Mouse (Mus musculus) testis, adult 2 months (tissue): ENCODE measurements around the gene Tspan6. TPM values are rescaled to one million over a fixed set of nuclear protein-coding genes. Genes with fewer than 3 reads are reported as not detected.

ENCODE experiments used
- H3K27ac ChIP-seq: fragments of 200-500 bp; 2 replicates; pipeline ENCODE4 v1.5.1; 2012; ENCODE audit warnings: low read depth, low read length; ENCODE audit not compliant: control insufficient read depth, insufficient read depth
- H3K27me3 ChIP-seq: fragments of 200-500 bp; 2 replicates; pipeline ENCODE4 v1.6.1; 2012; ENCODE audit warnings: mild to moderate bottlenecking, low read length, moderate library complexity; ENCODE audit not compliant: control insufficient read depth, insufficient read depth
- H3K36me3 ChIP-seq: fragments of 200-500 bp; 2 replicates; pipeline ENCODE4 v1.6.1; 2012; ENCODE audit warnings: mild to moderate bottlenecking, low read length; ENCODE audit not compliant: control insufficient read depth, insufficient read depth
- H3K4me1 ChIP-seq: fragments of 200-500 bp; 2 replicates; pipeline ENCODE4 v1.6.1; 2012; ENCODE audit warnings: low read length; ENCODE audit not compliant: control insufficient read depth, insufficient read depth
- H3K4me3 ChIP-seq: fragments of 200-500 bp; 2 replicates; pipeline ENCODE4 v1.5.1; 2012; ENCODE audit warnings: low read depth, mild to moderate bottlenecking, low read length, moderate library complexity, mixed read lengths; ENCODE audit not compliant: control insufficient read depth
- CTCF ChIP-seq: fragments of 200-500 bp; IDR thresholded peaks from 2 replicates; pipeline ENCODE4 v1.5.1; 2012; ENCODE audit warnings: low read depth, mild to moderate bottlenecking, inconsistent platforms, low read length, moderate library complexity; ENCODE audit not compliant: control insufficient read depth, insufficient read depth, insufficient replicate concordance
- POLR2A ChIP-seq: fragments of 200-500 bp; IDR thresholded peaks from 2 replicates; pipeline ENCODE4 v1.6.1; 2012; ENCODE audit warnings: low read depth, mild to moderate bottlenecking, inconsistent platforms, low read length, moderate library complexity; ENCODE audit not compliant: control insufficient read depth
- polyA plus RNA-seq: library from polyadenylated mRNA; depleted of rRNA; stranded (reverse); fragments of >200 nt; gene quantifications from 2 replicates; pipeline ENCODE4 v1.2.3, GENCODE M21; 2012; rRNA removed

Tspan6 gene
- 72.3 and 125 TPM in 2 replicates for polyA plus RNA-seq

DNA sequence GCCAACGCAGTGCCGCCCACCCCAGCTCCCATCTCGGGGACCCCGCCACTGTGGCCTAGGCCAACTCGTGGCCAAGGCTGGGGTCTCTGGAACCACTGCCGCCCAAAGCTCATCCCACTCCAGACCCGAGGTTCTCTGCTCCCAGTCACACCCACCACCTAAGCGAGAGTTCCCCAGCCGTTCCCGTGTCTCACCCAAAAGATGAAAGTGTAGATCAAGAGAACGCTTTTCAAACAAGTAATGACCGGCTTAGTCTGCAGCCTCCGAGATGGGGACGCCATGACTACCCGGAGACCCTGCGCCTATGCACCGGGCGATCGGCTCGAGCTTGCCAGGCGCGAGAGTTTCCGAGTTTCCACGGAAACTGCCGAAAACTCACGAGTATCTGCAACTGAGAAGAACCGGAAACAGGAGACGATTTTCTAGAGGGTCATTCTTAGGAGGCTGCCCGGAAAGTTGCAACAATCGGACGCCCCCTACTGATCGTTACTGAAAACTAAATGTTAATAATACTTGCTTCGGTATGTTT, at the start of gene Tspan6:
Gene Tspan6, minus strand, starts transcription at position 416 of the 529 bp plus-strand sequence.
- no peaks in the 10 kb centered on the region for H3K36me3 ChIP-seq
- H3K27me3 ChIP-seq, result no peaks in the 10 kb centered on the region
- TF ChIP-seq POLR2A, result no peak
- TF ChIP-seq CTCF, result no peak
- H3K4me1 ChIP-seq, result peaks cover 2% of the 10 kb centered on the region; the same call in 1 of the 2 replicates
- H3K27ac ChIP-seq, result no peak within 1 kb of the TSS
- peak within 1 kb of the TSS; percentile 90 for H3K4me3 ChIP-seq

DNA sequence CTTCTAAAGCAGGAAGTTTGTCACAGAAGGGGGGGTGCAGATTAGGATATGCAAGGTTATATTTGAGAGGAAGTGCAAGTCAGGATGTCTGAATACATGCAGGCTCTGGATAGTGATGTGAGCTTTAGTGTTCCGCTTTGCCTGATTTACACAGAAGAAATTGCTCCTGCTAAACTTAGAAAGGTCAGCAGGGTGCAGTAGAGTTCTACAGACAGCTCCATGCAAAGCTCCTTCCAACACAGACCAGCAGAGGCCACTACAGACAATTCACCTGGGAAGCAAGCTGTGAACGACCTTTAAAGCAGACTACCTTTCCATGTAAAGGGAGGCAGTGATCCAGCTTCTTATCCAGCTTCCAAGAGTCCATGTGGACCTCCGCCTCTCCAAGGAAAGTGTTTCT, 49.2 kb upstream of the Tspan6 start:
- Histone ChIP-seq H3K27me3 (no peaks in the 10 kb centered on the region), H3K36me3 (no peaks in the 10 kb centered on the region)
- no peak for TF ChIP-seq CTCF
- TF ChIP-seq POLR2A, result no peak

GRCm38 (mm10) chrX:133939561-133939960, 41.3 kb upstream of the Tspan6 start:
- TF ChIP-seq POLR2A, result no peak
- no peak for TF ChIP-seq CTCF
- Histone ChIP-seq H3K36me3 (no peaks in the 10 kb centered on the region), H3K27me3 (no peaks in the 10 kb centered on the region), H3K4me3 (no peak overlapping the region), H3K27ac (no peak overlapping the region), H3K4me1 (no peaks in the 10 kb centered on the region)

More for the DNA sequence above, 49.2 kb upstream of the Tspan6 start:
- Histone ChIP-seq H3K27ac (no peak overlapping the region), H3K4me3 (no peak overlapping the region), H3K4me1 (no peaks in the 10 kb centered on the region)

DNA sequence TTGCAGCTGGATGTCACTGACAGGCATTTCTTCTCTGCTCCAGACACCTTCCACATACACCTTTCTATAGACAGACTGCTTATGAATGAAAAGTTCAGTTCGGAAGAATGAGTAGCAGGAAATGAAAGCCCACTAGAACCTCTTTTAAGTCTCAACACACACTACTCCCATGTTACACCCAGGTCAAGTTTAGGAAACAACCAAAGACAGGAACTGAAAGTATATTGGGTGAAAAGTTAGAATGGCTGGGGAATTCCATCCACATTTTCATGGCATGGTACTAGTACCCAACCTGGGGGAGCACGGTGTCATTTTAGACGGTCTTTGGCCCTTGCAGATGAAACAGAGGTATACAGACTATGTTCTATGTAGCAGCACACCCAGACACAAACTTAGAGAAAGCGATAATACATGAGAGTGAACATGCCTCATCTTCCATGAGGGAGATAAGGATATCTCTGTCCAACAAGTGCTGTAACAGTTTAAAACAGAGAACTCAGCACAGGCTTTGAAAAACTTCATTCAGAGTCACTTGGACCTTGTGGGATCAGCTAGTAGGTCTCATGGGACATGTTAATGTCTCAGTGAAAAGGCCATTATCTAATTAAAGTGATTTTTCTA, 38.5 kb upstream of the Tspan6 start:
- TF ChIP-seq POLR2A, result no peak
- TF ChIP-seq CTCF, result no peak
- H3K36me3 ChIP-seq, result no peaks in the 10 kb centered on the region
- no peak overlapping the region for H3K4me3 ChIP-seq
- H3K27ac ChIP-seq, result no peak overlapping the region
- no peaks in the 10 kb centered on the region for H3K4me1 ChIP-seq
- H3K27me3 ChIP-seq, result no peaks in the 10 kb centered on the region

GRCm38 (mm10) chrX:133931302-133932013, 33.2 kb upstream of the Tspan6 start:
- TF ChIP-seq CTCF, result no peak
- no peak for TF ChIP-seq POLR2A
- H3K4me1 ChIP-seq, result no peaks in the 10 kb centered on the region
- no peaks in the 10 kb centered on the region for H3K27me3 ChIP-seq
- no peak overlapping the region for H3K4me3 ChIP-seq
- H3K36me3 ChIP-seq, result no peaks in the 10 kb centered on the region
- no peak overlapping the region for H3K27ac ChIP-seq

GRCm38 (mm10) chrX:133926760-133927159, 28.5 kb upstream of the Tspan6 start:
- H3K27me3 ChIP-seq, result no peaks in the 10 kb centered on the region
- H3K4me3 ChIP-seq, result no peak overlapping the region
- H3K36me3 ChIP-seq, result no peaks in the 10 kb centered on the region
- no peaks in the 10 kb centered on the region for H3K4me1 ChIP-seq
- no peak overlapping the region for H3K27ac ChIP-seq
- TF ChIP-seq POLR2A (no peak), CTCF (no peak)

DNA sequence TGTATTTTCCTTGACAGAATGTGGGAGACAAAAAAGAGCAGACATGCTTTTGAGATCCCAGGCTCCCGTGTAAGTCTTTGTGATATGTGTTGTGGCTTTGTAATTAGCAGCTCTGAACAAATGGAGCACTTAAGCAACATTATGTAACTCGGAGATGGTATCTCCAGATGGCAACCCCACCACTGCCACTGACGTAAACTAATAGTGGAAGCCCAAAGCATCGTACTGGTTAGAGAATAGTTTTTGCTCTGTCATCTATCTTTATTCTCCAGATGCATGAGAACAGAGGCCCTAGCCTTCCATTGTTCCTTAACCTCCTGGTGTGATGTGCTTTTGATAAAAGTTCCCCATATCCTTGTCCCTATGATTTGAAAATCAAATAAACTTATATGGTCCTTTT, 23.0 kb upstream of the Tspan6 start:
- no peak for TF ChIP-seq CTCF
- no peak overlapping the region for H3K27ac ChIP-seq
- no peaks in the 10 kb centered on the region for H3K27me3 ChIP-seq
- no peaks in the 10 kb centered on the region for H3K4me1 ChIP-seq
- no peaks in the 10 kb centered on the region for H3K36me3 ChIP-seq
- H3K4me3 ChIP-seq, result no peak overlapping the region
